Mouse (Mus musculus) lung, postnatal 0 days (tissue): Measurements from ENCODE around the gene Sbk3. TPM values are rescaled to one million over a fixed set of nuclear protein-coding genes. Genes with fewer than 3 reads are reported as not detected.

Experiments
- ATAC-seq: fragments of 200-750 bp; cut with Nextera tagmentation; 2 replicates; pipeline ENCODE4 v1.8.0; 2017; ENCODE audit warnings: moderate library complexity
- DNase-seq: peaks from one replicate; pipeline ENCODE4 v3.0.0-alpha.2; 2016; ENCODE audit warnings: low spot score
- H3K27ac ChIP-seq: fragments of 300-500 bp; sonication (generic); 2 replicates; pipeline ENCODE4 v1.5.1; 2014; ENCODE audit warnings: antibody characterized with exemption, mild to moderate bottlenecking, low read length, mixed read lengths
- H3K27me3 ChIP-seq: fragments of 300-500 bp; sonication (generic); replicated peaks from 2 replicates; pipeline ENCODE4 v1.6.1; 2014; ENCODE audit warnings: low read length, mixed read lengths; ENCODE audit not compliant: insufficient read depth
- H3K36me3 ChIP-seq: fragments of 300-500 bp; sonication (generic); 2 replicates; pipeline ENCODE4 v1.6.1; 2014; ENCODE audit warnings: low read length, mixed read lengths; ENCODE audit not compliant: insufficient read depth
- H3K4me1 ChIP-seq: fragments of 300-500 bp; sonication (generic); 2 replicates; pipeline ENCODE4 v1.6.1; 2014; ENCODE audit warnings: antibody characterized with exemption, low read depth, low read length, mixed read lengths; ENCODE audit not compliant: insufficient read depth
- H3K4me2 ChIP-seq: fragments of 300-500 bp; sonication (generic); replicated peaks from 2 replicates; pipeline ENCODE4 v1.6.1; 2014; ENCODE audit warnings: low read depth, mild to moderate bottlenecking, low read length, moderate library complexity, mixed read lengths
- H3K4me3 ChIP-seq: fragments of 300-500 bp; sonication (generic); 2 replicates; pipeline ENCODE4 v1.5.1; 2014; ENCODE audit warnings: low read depth, low read length
- H3K9ac ChIP-seq: fragments of 300-500 bp; sonication (generic); replicated peaks from 2 replicates; pipeline ENCODE4 v1.6.1; 2014; ENCODE audit warnings: low read depth, mild to moderate bottlenecking
- H3K9me3 ChIP-seq: fragments of 300-500 bp; sonication (generic); 2 replicates; pipeline ENCODE4 v1.6.1; 2016; ENCODE audit warnings: low read length, mixed read lengths
- CTCF ChIP-seq: IDR thresholded peaks from 2 replicates; pipeline ENCODE4 v1.5.1; 2016; ENCODE audit warnings: antibody characterized with exemption, mild to moderate bottlenecking
- EP300 ChIP-seq: IDR thresholded peaks from 2 replicates; pipeline ENCODE4 v1.6.1; 2016; ENCODE audit warnings: antibody characterized with exemption, mild to moderate bottlenecking, control low read depth
- WGBS: fragments of 180-500 bp; shearing (Covaris S2); extraction: QIAGEN DNeasy Blood & Tissue Kit; methylation state at CpG from one replicate; pipeline ENCODE4 v1.1.7; 2014; 5-methylcytosine and 5-hydroxymethylcytosine counted together
- polyA plus RNA-seq: library from polyadenylated mRNA; unstranded; fragments of >200 nt; fragmentation: Nextera tagmentation; extraction: Ambion mirVana; gene quantifications from 2 replicates; pipeline ENCODE4 v1.2.1, GENCODE M21; 2015

Sbk3 gene
- polyA plus RNA-seq, 1 experiment from 2014 or later: 0.37 TPM

- Histone ChIP-seq H3K9ac (no peak overlapping the region), H3K36me3 (0 out of 2 replicates have a peak, but pooled peaks cover 3% of the 10 kb centered on the region), H3K4me2 (peak overlapping the region; percentile 83; the same call in 1 of the 2 replicates), H3K27me3 (no peaks in the 10 kb centered on the region), H3K4me3 (no peak overlapping the region), H3K27ac (no peak overlapping the region), H3K4me1 (peaks cover 9% of the 10 kb centered on the region), H3K9me3 (no peaks in the 10 kb centered on the region)
- 63% methylated on average over 57 of the region's 59 CpGs for WGBS
- TF ChIP-seq CTCF: no peak
- TF ChIP-seq EP300: no peak
- ATAC-seq (no peak), DNase-seq (no peak)
Observed at GRCm38 (mm10) chr7:4993999-4994788, 23.2 kb upstream of the Sbk3 start.

GRCm38 (mm10) chr7:4993347-4993998 lies 22.5 kb upstream of the Sbk3 start:
- H3K9me3 ChIP-seq: no peaks in the 10 kb centered on the region
- 0 out of 2 replicates have a peak overlapping the region, but pooled peaks have one; percentile 1 for H3K4me2 ChIP-seq
- no peak overlapping the region for H3K9ac ChIP-seq
- 0 out of 2 replicates have a peak, but pooled peaks cover 3% of the 10 kb centered on the region for H3K36me3 ChIP-seq
- H3K4me3 ChIP-seq: no peak overlapping the region
- H3K27ac ChIP-seq: no peak overlapping the region
- ATAC-seq: no peak
- H3K4me1 ChIP-seq: peaks cover 9% of the 10 kb centered on the region
- DNase-seq: peak; percentile 3
- H3K27me3 ChIP-seq: no peaks in the 10 kb centered on the region
- 60% methylated on average over 54 of the region's 55 CpGs for WGBS
- TF ChIP-seq EP300 (no peak), CTCF (no peak)

- Histone ChIP-seq H3K4me2 (no peak overlapping the region), H3K4me1 (no peaks in the 10 kb centered on the region), H3K9ac (no peak overlapping the region), H3K36me3 (no peaks in the 10 kb centered on the region), H3K9me3 (no peaks in the 10 kb centered on the region), H3K27me3 (no peaks in the 10 kb centered on the region), H3K4me3 (no peak overlapping the region), H3K27ac (no peak overlapping the region)
- no peak for TF ChIP-seq EP300
- no peak for TF ChIP-seq CTCF
- peak; percentile 57; the same call in 1 of the 2 replicates for ATAC-seq
- WGBS: 17% methylated on average over 2 of the region's 2 CpGs
- no peak for DNase-seq
Observed at GRCm38 (mm10) chr7:4988250-4988649, 17.3 kb upstream of the Sbk3 start.

- ATAC-seq: no peak
- H3K4me3 ChIP-seq: no peak overlapping the region
Observed at GRCm38 (mm10) chr7:4976832-4977231, 5.9 kb upstream of the Sbk3 start.

GRCm38 (mm10) chr7:4975455-4975854 lies 4.5 kb upstream of the Sbk3 start:
- Histone ChIP-seq H3K9me3 (no peaks in the 10 kb centered on the region), H3K4me1 (no peaks in the 10 kb centered on the region), H3K9ac (no peak overlapping the region), H3K4me2 (no peak overlapping the region), H3K27ac (no peak overlapping the region), H3K27me3 (no peaks in the 10 kb centered on the region), H3K36me3 (no peaks in the 10 kb centered on the region), H3K4me3 (no peak overlapping the region)
- DNase-seq (no peak), ATAC-seq (no peak)
- 41% methylated on average over 4 of the region's 4 CpGs for WGBS
- TF ChIP-seq CTCF (no peak), EP300 (no peak)

More at GRCm38 (mm10) chr7:4976832-4977231, 5.9 kb upstream of the Sbk3 start:
- Histone ChIP-seq H3K36me3 (no peaks in the 10 kb centered on the region), H3K9ac (no peak overlapping the region), H3K9me3 (no peaks in the 10 kb centered on the region), H3K27me3 (no peaks in the 10 kb centered on the region), H3K4me2 (no peak overlapping the region), H3K4me1 (no peaks in the 10 kb centered on the region), H3K27ac (no peak overlapping the region)
- WGBS: 85% methylated on average over 7 of the region's 7 CpGs
- DNase-seq: no peak
- TF ChIP-seq CTCF (peak; percentile 36), EP300 (no peak)

GRCm38 (mm10) chr7:4972321-4973047 lies 1.5 kb upstream of the Sbk3 start:
- Histone ChIP-seq H3K9ac (no peak overlapping the region), H3K4me1 (no peaks in the 10 kb centered on the region), H3K27ac (peak overlapping the region; percentile 84), H3K27me3 (no peaks in the 10 kb centered on the region), H3K9me3 (no peaks in the 10 kb centered on the region), H3K36me3 (no peaks in the 10 kb centered on the region), H3K4me2 (no peak overlapping the region), H3K4me3 (no peak overlapping the region)
- ATAC-seq (peak; percentile 83), DNase-seq (peak; percentile 72)
- TF ChIP-seq CTCF: no peak
- TF ChIP-seq EP300: no peak
- WGBS: 45% methylated on average over 18 of the region's 18 CpGs
